Mouse (Mus musculus) CH12.LX (cell line): Measurements from ENCODE around the gene Zfp219. TPM values are rescaled to one million over a fixed set of nuclear protein-coding genes. Genes with fewer than 3 reads are reported as not detected.

Source experiments
- DNase-seq: peaks from one replicate; pipeline ENCODE4 v3.0.0-alpha.2; 2013; ENCODE audit errors: extremely low read depth
- H3K27ac ChIP-seq: 2 replicates; pipeline ENCODE4 v1.5.1; 2012; ENCODE audit warnings: low read depth, mild to moderate bottlenecking, control low read depth, moderate library complexity; ENCODE audit not compliant: insufficient read depth
- H3K27me3 ChIP-seq: replicated peaks from 2 replicates; pipeline ENCODE3; 2012; ENCODE audit warnings: inconsistent platforms
- H3K36me3 ChIP-seq, 2 experiments: replicated peaks in 1 of 2; 2 replicates each; pipeline versions ENCODE3 to v1.6.1; 2012; ENCODE audit warnings: inconsistent platforms in 1 of 2, low read length in 1 of 2, mild to moderate bottlenecking in 1 of 2, mixed read lengths in 1 of 2, moderate library complexity in 1 of 2; ENCODE audit not compliant: control insufficient read depth in 1 of 2, insufficient read depth in 1 of 2
- H3K4me1 ChIP-seq, 2 experiments: 2 replicates each; pipeline ENCODE4 v1.6.1; 2012; ENCODE audit warnings: inconsistent platforms in 1 of 2, moderate library complexity in 1 of 2; ENCODE audit not compliant: insufficient read depth in 2 of 2, control insufficient read depth in 1 of 2
- H3K4me2 ChIP-seq: 2 replicates; pipeline ENCODE4 v1.6.1; 2012; ENCODE audit warnings: low read depth, mild to moderate bottlenecking, control low read depth; ENCODE audit not compliant: poor library complexity, insufficient read depth, severe bottlenecking
- H3K4me3 ChIP-seq, 3 experiments: fragments of 150-350 bp in 1 of 3; sonication (generic) in 1 of 3; replicated peaks in 1 of 3; 2 replicates each; pipeline versions ENCODE3 to v1.5.1; 2011 to 2012; ENCODE audit warnings: low read depth in 2 of 3, low read length in 2 of 3, mild to moderate bottlenecking in 2 of 3, moderate library complexity in 2 of 3, control low read depth in 1 of 3, improper control_type of control experiment in 1 of 3, inconsistent platforms in 1 of 3, mixed read lengths in 1 of 3; ENCODE audit not compliant: poor library complexity in 1 of 3
- H3K79me2 ChIP-seq: replicated peaks from 2 replicates; pipeline ENCODE4 v1.6.1; 2012; ENCODE audit warnings: mild to moderate bottlenecking, moderate library complexity; ENCODE audit not compliant: control insufficient read depth, poor library complexity, insufficient read depth, severe bottlenecking; ENCODE audit errors: extremely low read depth
- H3K9ac ChIP-seq: 2 replicates; pipeline ENCODE4 v1.6.1; 2012; ENCODE audit warnings: low read depth, mild to moderate bottlenecking, control low read depth, moderate library complexity; ENCODE audit not compliant: insufficient read depth
- H3K9me3 ChIP-seq: replicated peaks from 2 replicates; pipeline ENCODE3; 2012; ENCODE audit warnings: low read length, inconsistent platforms, mixed read lengths
- BHLHE40 ChIP-seq: IDR thresholded peaks from 2 replicates; pipeline ENCODE4 v1.6.1; 2011; ENCODE audit warnings: mild to moderate bottlenecking, low read depth, low read length, improper control_type of control experiment
- CHD2 ChIP-seq: IDR thresholded peaks from 2 replicates; pipeline ENCODE4 v1.6.1; 2011; ENCODE audit warnings: low read length, improper control_type of control experiment
- CTCF ChIP-seq, 2 experiments: IDR thresholded peaks in 1 of 2; conservative IDR thresholded peaks in 1 of 2; 2 replicates each; pipeline ENCODE4 v1.5.1; 2011 to 2012; ENCODE audit warnings: low read depth in 2 of 2, low read length in 2 of 2, improper control_type of control experiment in 1 of 2, inconsistent platforms in 1 of 2, mild to moderate bottlenecking in 1 of 2, moderate library complexity in 1 of 2
- ELF1 ChIP-seq: IDR thresholded peaks from 2 replicates; pipeline ENCODE4 v1.6.1; 2014; ENCODE audit warnings: low read depth, mild to moderate bottlenecking, inconsistent platforms, low read length, improper control_type of control experiment
- EP300 ChIP-seq: IDR thresholded peaks from 2 replicates; pipeline ENCODE4 v1.6.1; 2011; ENCODE audit warnings: low read length, improper control_type of control experiment
- ETS1 ChIP-seq: conservative IDR thresholded peaks from 2 replicates; pipeline ENCODE4 v1.6.1; 2012; ENCODE audit warnings: low read depth, mild to moderate bottlenecking, inconsistent platforms, low read length, improper control_type of control experiment, moderate library complexity
- JUN ChIP-seq: IDR thresholded peaks from 2 replicates; pipeline ENCODE4 v1.6.1; 2011; ENCODE audit warnings: low read depth, mild to moderate bottlenecking, low read length, improper control_type of control experiment, moderate library complexity; ENCODE audit not compliant: insufficient read depth
- JUND ChIP-seq: conservative IDR thresholded peaks from 2 replicates; pipeline ENCODE4 v1.6.1; 2011; ENCODE audit warnings: low read depth, low read length, improper control_type of control experiment
- KAT2A ChIP-seq: IDR thresholded peaks from 2 replicates; pipeline ENCODE4 v1.6.1; 2012; ENCODE audit warnings: low read length, improper control_type of control experiment, inconsistent platforms; ENCODE audit not compliant: insufficient replicate concordance
- MAZ ChIP-seq: IDR thresholded peaks from 2 replicates; pipeline ENCODE4 v1.6.1; 2012; ENCODE audit warnings: low read depth, mild to moderate bottlenecking, inconsistent platforms, low read length, improper control_type of control experiment, moderate library complexity
- MYC ChIP-seq: IDR thresholded peaks from 2 replicates; pipeline ENCODE4 v1.6.1; 2011; ENCODE audit warnings: low read depth, mild to moderate bottlenecking, improper control_type of control experiment, low read length
- NELFE ChIP-seq: IDR thresholded peaks from 2 replicates; pipeline ENCODE4 v1.6.1; 2011; ENCODE audit warnings: low read depth, low read length, improper control_type of control experiment
- NRF1 ChIP-seq: IDR thresholded peaks from 2 replicates; pipeline ENCODE4 v1.6.1; 2014; ENCODE audit warnings: low read depth, mild to moderate bottlenecking, inconsistent platforms, low read length, improper control_type of control experiment, moderate library complexity
- PAX5 ChIP-seq: IDR thresholded peaks from 2 replicates; pipeline ENCODE4 v1.6.1; 2012; ENCODE audit warnings: low read length, inconsistent platforms, mixed read lengths
- POLR2A ChIP-seq: IDR thresholded peaks from 2 replicates; pipeline ENCODE4 v1.6.1; 2011; ENCODE audit warnings: low read depth, mild to moderate bottlenecking, improper control_type of control experiment, low read length
- POLR2AphosphoS2 ChIP-seq: IDR thresholded peaks from 2 replicates; pipeline ENCODE4 v1.6.1; 2011; ENCODE audit warnings: low read depth, low read length, improper control_type of control experiment
- RCOR1 ChIP-seq: conservative IDR thresholded peaks from 2 replicates; pipeline ENCODE4 v1.6.1; 2012; ENCODE audit warnings: low read depth, mild to moderate bottlenecking, inconsistent platforms, low read length, improper control_type of control experiment
- SIN3A ChIP-seq: IDR thresholded peaks from 2 replicates; pipeline ENCODE4 v1.6.1; 2012; ENCODE audit warnings: low read length, improper control_type of control experiment, inconsistent platforms
- SMC3 ChIP-seq: IDR thresholded peaks from 2 replicates; pipeline ENCODE4 v1.6.1; 2011; ENCODE audit warnings: low read depth, low read length, improper control_type of control experiment
- ZC3H11A ChIP-seq: IDR thresholded peaks from 2 replicates; pipeline ENCODE4 v1.6.1; 2012; ENCODE audit warnings: low read depth, mild to moderate bottlenecking, inconsistent platforms, low read length, improper control_type of control experiment
- ZMIZ1 ChIP-seq: IDR thresholded peaks from 2 replicates; pipeline ENCODE4 v1.6.1; 2012; ENCODE audit warnings: low read depth, mild to moderate bottlenecking, inconsistent platforms, low read length, improper control_type of control experiment
- dilution Hi-C: fragments of 300-500 bp; cut with MboI; formaldehyde crosslinking; loops from 2 replicates; pipeline ENCODE4 v1.14.3; 2020; ENCODE audit warnings: low sequenced_read_pairs; ENCODE audit not compliant: extremely low pct_unique_long_range_greater_than_20kb, extremely low pct_ligation_motif_present
- in situ Hi-C: fragments of 300-500 bp; cut with MboI; formaldehyde crosslinking; loops from 3 replicates; pipeline ENCODE4 v1.14.3; 2019; ENCODE audit warnings: low sequenced_read_pairs, low pct_ligation_motif_present, low pct_unique_long_range_greater_than_20kb, mixed read lengths
- polyA plus RNA-seq: library from polyadenylated mRNA; unstranded; fragments of >175 nt; gene quantifications from 2 replicates; pipeline ENCODE4 v1.2.1, GENCODE M21; 2012; ENCODE audit warnings: low read depth; ENCODE audit not compliant: insufficient read length
- total RNA-seq, 2 experiments: library from RNA; depleted of rRNA; stranded (reverse); fragments of 300-350 nt in 1 of 2; fragments of >200 nt in 1 of 2; gene quantifications; 2 replicates each; pipeline ENCODE4 v1.2.3; 2012 to 2014

The Zfp219 gene
- total and polyA plus RNA-seq, 3 experiments, result 15.8 to 20.8 (median 20.0) TPM

- no peak for TF ChIP-seq JUN
- TF ChIP-seq CTCF (conservative IDR thresholded peaks at IDR 0.05 in 1 of 2, IDR thresholded peaks at IDR 0.05 in 1 of 2; ENCODE audit: low read depth in 2 of 2, low read length in 2 of 2), result no peak
- TF ChIP-seq EP300, result no peak
- no peak for TF ChIP-seq KAT2A
- TF ChIP-seq JUND, result no peak
- no peak for TF ChIP-seq RCOR1
- no peak for TF ChIP-seq CHD2
- TF ChIP-seq ZMIZ1, result no peak
- no peak for TF ChIP-seq SMC3
- no peak for TF ChIP-seq PAX5
- no peak for TF ChIP-seq SIN3A
- TF ChIP-seq POLR2A, result no peak
- no peak for TF ChIP-seq MYC
- no peak for TF ChIP-seq ZC3H11A
- no peak for TF ChIP-seq ELF1
- no peak for TF ChIP-seq NRF1
- TF ChIP-seq ETS1, result no peak
- no peak for TF ChIP-seq BHLHE40
- TF ChIP-seq POLR2AphosphoS2, result no peak
- TF ChIP-seq, all 38 proteins: peak for 0
- Histone ChIP-seq H3K4me3 (no peak overlapping the region), H3K36me3 (peaks cover 0 to 17% of the 10 kb centered on the region in 2 experiments), H3K9me3 (no peaks in the 10 kb centered on the region), H3K79me2 (no peaks in the 10 kb centered on the region; the same call in 1 of the 2 replicates), H3K27ac (no peak overlapping the region), H3K27me3 (no peaks in the 10 kb centered on the region), H3K9ac (no peak overlapping the region), H3K4me2 (no peak overlapping the region), H3K4me1 (peaks cover 21 to 55% of the 10 kb centered on the region in 2 experiments)
- no peak for DNase-seq
- dilution Hi-C loops, result no loop called here
- in situ Hi-C loops, result no loop called here
Measured at GRCm38 (mm10) chr14:52017662-52018061, 2.9 kb downstream of the Zfp219 start.

GRCm38 (mm10) chr14:52016625-52017405, 3.7 kb downstream of the Zfp219 start:
- Histone ChIP-seq H3K27ac (no peak overlapping the region), H3K9me3 (no peaks in the 10 kb centered on the region)
- in situ Hi-C loops, result no loop called here

More at GRCm38 (mm10) chr14:52016625-52017405, 3.7 kb downstream of the Zfp219 start:
- Histone ChIP-seq H3K4me2 (no peak overlapping the region), H3K4me3 (no peak overlapping the region), H3K4me1 (peaks cover 19 to 54% of the 10 kb centered on the region in 2 experiments), H3K27me3 (no peaks in the 10 kb centered on the region), H3K9ac (no peak overlapping the region; the same call in 1 of the 2 replicates), H3K79me2 (no peaks in the 10 kb centered on the region; the same call in 1 of the 2 replicates), H3K36me3 (peaks cover 0 to 17% of the 10 kb centered on the region in 2 experiments)
- no peak for TF ChIP-seq ZC3H11A
- TF ChIP-seq MAZ, result no peak
- no peak for TF ChIP-seq NELFE
- DNase-seq, result no peak
- dilution Hi-C loops, result no loop called here
